Mouse (Mus musculus): ENCODE results near the gene Vangl1. TPM values are rescaled to one million over a fixed set of nuclear protein-coding genes. Genes with fewer than 3 reads are reported as not detected.

Vangl1 gene
- 4.6 and 6.6 TPM in 2 replicates for total RNA-seq (2017)

DNA sequence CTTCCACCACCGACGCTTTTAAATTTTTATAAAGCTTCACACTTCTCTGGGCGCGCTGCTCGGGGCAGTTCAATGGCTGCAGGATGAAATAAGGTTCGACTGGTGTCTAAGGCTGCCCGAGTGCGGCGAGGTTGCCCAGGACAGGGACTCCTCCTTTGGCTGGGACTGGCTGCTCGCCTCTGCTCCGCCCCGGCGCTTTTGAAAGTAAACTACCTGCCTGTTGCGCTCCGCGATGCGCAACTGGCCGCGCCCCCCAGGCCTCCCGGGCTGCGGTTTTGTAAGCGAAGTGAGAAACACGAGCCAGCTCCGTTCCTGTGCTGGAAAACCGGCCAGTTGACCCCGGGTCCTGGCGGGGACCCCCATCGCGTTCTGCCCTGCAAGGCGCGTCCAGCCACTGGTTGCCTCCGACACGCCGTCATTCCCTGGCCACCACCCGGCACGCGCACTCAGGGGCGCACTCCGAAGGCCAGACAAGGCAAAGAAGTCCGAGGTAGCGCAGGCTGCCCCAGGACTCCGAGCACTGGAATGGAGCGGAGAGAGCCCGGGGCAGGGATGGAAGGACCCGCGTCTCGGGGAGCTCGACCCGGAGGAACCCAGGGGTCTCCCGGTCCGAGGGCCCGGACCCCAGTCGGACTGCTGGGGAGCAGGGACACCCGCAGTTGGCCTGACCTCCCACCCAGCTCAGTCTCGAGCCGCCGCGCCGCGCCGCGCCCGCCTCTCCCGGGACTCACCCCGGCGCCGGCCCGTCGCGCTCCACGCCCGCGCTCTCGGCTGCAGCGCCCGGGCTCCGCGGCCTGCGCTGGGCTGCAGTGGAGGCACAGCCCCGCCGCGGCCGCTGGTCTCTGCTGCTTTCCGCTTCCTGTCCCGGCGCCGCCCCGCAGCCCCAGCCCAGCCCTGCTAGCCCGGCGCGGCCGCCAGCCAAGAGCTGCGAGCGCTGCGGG is at the start of gene Vangl1:
TSS of gene Vangl1 (minus strand) at position 913 of the 941 bp plus-strand sequence.
- ATAC-seq (replicated peaks in 1 of 2; ENCODE audit: insufficient read depth in 1 of 2, low FRiP score in 2 of 2, low TSS enrichment in 1 of 2, low read depth in 1 of 2, poor library complexity in 2 of 2, severe bottlenecking in 2 of 2) = peak; percentile 57 to 61; a peak in 3 of 4 replicates

DNA sequence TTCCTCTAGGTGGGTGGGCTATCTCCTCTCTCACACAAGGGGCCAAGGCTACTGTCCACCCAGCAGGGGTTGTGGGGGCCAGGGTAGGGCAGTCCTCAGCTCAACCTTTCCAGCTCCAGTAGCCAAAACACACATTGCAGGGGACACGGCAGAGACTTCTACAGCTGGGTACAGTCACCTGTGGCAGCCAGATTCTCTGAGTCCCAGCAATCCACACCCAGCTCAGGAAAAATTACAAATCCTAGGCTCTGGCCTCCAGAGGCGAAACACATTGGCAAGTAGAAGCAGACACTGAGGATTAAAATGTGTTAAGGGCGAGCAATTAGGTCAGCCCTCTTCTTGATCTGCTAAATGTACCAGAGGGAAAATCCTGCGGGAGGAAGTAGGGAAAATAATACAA is 49.1 kb upstream of the Vangl1 start:
- no peak for ATAC-seq (replicated peaks in 1 of 2; ENCODE audit: insufficient read depth in 1 of 2, low FRiP score in 2 of 2, low TSS enrichment in 1 of 2, low read depth in 1 of 2, poor library complexity in 2 of 2, severe bottlenecking in 2 of 2)

DNA sequence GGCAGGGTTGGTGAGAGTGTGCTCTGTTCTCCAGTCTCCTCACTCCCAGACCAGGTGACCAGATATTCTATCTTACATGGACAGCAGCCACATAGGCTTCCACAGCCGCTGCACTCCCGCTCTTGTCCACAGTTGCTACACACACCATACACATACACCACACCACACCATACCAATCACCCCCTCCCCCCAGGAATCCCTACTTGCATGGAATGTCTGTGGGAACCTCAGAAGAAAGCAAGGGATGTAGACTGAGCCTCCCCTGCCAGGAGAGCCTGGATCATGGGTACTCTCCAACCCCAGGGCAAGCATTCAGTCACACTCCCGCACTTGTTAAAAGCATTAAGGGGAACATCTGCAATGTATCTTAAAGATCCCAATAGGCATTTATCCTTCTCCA is 48.4 kb upstream of the Vangl1 start:
- ATAC-seq (replicated peaks in 1 of 2; ENCODE audit: insufficient read depth in 1 of 2, low FRiP score in 2 of 2, low TSS enrichment in 1 of 2, low read depth in 1 of 2, poor library complexity in 2 of 2, severe bottlenecking in 2 of 2) = 0 out of 4 replicates have a peak, but pooled peaks of 1 of the 2 experiments have one; percentile 7

DNA sequence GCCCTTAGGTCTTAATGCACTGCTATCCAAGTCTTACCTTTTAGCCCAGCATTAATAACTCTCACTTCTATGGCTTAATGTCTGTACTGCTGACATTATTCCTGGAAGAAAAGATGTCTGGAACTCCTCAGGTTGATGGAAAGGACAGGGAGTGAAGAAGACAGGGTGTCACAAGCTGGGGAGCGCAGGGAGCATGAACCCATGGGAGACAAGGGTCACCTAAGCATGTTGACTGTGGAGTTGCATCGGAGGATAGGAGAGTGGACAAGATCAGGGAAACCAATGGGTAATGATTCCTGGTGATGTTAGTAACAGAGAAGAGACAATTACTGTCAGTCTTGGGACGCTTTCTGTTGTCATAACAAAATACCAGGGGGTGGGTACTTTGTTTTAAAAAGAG is 46.4 kb upstream of the Vangl1 start:
- no peak for ATAC-seq (replicated peaks in 1 of 2; ENCODE audit: insufficient read depth in 1 of 2, low FRiP score in 2 of 2, low TSS enrichment in 1 of 2, low read depth in 1 of 2, poor library complexity in 2 of 2, severe bottlenecking in 2 of 2)

DNA sequence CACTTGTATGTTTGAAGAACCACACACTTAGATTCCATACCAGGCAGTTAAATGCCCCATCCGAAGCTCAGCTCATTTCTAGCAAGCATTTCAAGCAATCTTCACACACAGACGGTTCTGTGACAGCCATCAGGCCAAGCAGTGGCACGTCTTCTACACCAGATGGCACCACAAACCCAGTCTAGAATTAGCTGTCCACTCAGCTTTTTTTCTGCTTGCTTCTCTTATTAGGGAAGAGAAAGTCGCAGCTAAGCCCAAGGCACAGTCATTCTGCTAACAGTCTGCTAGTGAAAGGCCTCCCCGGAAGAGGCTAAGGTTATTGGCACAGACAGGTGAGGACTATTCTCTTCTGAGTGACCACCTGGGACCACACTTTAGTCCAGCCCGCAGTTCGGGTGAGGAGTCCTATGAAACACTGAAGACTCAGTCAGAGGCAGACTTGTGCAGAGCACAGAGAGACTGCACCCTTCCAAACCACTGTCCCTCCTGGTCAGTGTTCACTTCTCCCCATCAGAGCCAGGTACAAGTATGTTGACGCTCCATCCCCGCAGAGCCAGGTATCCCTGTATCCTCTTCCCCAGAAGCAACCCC is 45.0 kb upstream of the Vangl1 start:
- ATAC-seq (replicated peaks in 1 of 2; ENCODE audit: insufficient read depth in 1 of 2, low FRiP score in 2 of 2, low TSS enrichment in 1 of 2, low read depth in 1 of 2, poor library complexity in 2 of 2, severe bottlenecking in 2 of 2) = peak in 1 of 2 experiments; percentile 74; a peak in 2 of 4 replicates

DNA sequence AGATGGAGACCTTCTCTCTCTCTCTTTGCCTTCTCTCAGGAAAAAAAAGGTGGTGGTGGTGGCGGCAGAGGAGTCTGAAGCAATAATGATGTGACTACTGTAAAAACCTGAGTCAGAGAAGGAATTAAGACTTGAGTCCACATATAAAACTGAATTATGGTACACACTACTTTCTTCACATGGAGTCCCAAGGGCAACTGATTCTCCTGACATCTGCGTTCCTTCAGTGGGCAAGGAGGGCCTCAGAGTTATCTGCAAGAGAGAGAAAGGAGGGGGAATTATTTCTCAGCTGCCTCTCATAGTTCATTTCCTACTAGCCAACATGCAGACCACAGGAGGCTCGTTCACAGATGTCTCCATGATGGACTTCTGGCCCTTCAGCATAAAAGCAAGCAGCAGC is 40.1 kb upstream of the Vangl1 start:
- ATAC-seq (replicated peaks in 1 of 2; ENCODE audit: insufficient read depth in 1 of 2, low FRiP score in 2 of 2, low TSS enrichment in 1 of 2, low read depth in 1 of 2, poor library complexity in 2 of 2, severe bottlenecking in 2 of 2) = no peak

DNA sequence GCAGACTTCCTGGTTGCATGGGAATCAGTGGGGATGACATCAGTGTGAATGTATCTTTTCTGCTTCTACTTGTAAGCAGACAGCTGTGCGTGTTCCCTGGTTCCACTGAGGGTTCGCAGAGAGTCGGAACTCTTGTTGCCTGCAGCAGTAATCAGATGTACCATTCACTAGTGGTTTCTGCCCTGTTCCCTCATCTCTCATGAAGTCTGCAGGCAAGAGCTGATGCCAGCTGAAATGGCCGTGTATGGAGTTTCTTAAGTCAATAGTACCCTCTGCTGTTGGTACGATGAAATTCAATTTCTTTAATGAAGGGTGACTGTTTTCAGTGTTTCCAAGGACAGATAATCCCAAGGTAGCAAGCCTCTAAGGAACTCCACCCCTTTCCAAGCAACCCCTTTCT is 38.4 kb upstream of the Vangl1 start:
- ATAC-seq (replicated peaks in 1 of 2; ENCODE audit: insufficient read depth in 1 of 2, low FRiP score in 2 of 2, low TSS enrichment in 1 of 2, low read depth in 1 of 2, poor library complexity in 2 of 2, severe bottlenecking in 2 of 2) = peak; percentile 60 to 65; a peak in 3 of 4 replicates

DNA sequence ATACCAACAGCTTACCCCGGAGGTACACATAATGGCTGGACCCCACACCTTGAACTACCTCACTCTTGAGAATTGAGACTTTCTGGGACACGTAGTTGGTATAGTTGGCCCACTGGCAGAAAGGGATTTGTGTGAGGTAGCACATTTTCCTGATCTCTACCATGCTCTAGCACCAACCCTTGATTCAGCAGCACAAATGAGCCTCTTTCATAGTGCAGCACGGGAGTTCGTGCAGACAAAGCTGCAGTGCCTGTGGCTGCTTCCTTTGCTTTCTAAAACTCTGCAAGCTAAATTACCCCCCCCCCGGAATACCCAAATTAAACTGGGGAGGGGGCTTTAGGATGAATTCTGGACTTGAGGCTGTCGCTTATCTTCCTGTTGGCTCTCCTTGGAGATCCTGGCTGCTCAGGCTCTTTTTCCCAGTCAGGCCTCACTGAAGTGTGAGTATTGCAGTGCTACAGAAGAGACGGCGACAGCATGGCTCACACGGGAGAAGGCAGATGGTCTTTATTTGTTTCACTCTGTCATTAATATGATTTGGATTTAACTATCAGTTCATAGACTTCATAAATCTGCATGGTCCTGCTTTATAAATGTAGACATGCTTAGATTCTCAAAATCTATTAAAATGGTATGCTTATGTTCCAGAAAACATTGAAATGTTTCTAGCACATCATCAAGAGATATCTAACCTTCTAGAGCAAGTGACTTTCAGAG is 27.1 kb upstream of the Vangl1 start:
- no peak for ATAC-seq (replicated peaks in 1 of 2; ENCODE audit: insufficient read depth in 1 of 2, low FRiP score in 2 of 2, low TSS enrichment in 1 of 2, low read depth in 1 of 2, poor library complexity in 2 of 2, severe bottlenecking in 2 of 2)

DNA sequence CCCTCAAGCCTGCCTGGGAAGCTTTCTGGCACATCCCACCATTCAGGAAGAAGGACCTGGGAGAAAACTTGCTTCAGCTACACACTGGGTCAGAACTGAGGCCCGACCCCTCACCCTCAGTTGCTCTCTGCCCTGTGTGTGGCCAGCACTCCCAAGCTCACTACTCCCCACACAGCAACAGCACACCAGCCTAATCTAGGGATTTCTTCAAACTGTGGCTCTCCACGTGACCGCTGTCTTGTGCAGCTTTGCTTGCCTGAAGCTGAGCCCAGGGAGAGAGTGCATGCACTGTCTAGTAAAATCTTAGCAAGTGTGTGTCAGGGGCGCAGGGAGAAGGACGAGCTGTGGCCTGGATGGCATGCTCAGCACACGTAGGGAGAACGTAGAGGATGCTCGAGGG is 18.3 kb upstream of the Vangl1 start:
- ATAC-seq (replicated peaks in 1 of 2; ENCODE audit: insufficient read depth in 1 of 2, low FRiP score in 2 of 2, low TSS enrichment in 1 of 2, low read depth in 1 of 2, poor library complexity in 2 of 2, severe bottlenecking in 2 of 2) = no peak

DNA sequence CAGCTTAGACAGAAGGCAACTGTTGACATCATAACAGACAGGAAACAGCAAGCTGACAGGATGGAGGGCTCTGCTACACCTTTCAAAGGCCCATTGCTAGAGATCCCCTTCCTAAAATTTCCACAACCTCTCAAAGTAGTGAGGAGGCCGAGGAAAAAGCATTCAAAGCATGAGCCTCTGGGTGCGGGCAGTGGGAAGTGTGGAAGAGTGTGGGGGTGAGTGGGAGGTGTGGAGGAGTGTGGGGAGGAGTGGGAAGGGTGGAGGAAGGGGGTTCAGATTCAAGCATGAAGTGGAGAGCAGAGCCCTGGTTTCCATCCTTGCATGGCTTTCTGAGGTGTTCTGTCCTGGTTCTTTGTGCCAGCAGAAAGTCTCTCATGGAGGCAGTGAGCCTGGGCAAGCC is 13.8 kb upstream of the Vangl1 start:
- ATAC-seq (replicated peaks in 1 of 2; ENCODE audit: insufficient read depth in 1 of 2, low FRiP score in 2 of 2, low TSS enrichment in 1 of 2, low read depth in 1 of 2, poor library complexity in 2 of 2, severe bottlenecking in 2 of 2) = no peak

DNA sequence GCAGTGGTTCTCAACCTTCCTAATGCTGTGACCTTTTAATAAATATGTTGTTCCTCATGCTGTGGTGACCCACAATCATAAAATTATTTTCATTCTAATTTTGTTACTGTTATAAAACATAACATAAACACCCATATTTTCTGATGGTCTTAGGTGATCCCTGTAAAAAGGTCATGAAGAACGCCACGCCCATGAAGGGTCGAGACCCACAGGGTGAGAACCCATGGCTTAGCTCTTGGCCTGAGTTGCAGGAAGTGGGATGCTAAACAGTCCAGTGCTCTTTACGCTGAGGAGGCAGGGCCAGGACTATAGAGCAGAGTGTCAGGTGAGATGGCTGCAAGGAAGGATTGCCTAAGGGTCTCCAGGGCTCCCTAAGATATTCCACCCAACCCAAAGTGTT is 10.2 kb upstream of the Vangl1 start:
- ATAC-seq (replicated peaks in 1 of 2; ENCODE audit: insufficient read depth in 1 of 2, low FRiP score in 2 of 2, low TSS enrichment in 1 of 2, low read depth in 1 of 2, poor library complexity in 2 of 2, severe bottlenecking in 2 of 2) = no peak

DNA sequence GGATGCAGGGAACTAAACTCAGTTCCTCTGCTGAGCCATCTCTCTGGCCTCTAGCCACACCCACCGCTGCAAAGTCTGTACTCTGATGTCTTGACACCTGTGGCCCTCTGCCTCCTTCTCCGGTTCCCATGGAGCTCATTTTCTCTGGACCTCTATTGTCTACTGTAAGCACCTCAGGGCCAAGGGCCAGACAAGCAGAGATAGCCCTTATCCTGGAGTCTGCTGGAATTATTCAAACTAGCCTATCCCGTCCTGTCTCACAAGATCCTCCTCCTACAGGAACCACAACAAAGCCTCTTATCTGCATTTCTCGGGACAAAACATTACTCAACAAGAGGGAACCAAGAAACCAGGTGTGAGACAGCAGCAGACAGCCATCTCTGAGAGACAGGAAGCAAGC is 9.8 kb upstream of the Vangl1 start:
- ATAC-seq (replicated peaks in 1 of 2; ENCODE audit: insufficient read depth in 1 of 2, low FRiP score in 2 of 2, low TSS enrichment in 1 of 2, low read depth in 1 of 2, poor library complexity in 2 of 2, severe bottlenecking in 2 of 2) = no peak

DNA sequence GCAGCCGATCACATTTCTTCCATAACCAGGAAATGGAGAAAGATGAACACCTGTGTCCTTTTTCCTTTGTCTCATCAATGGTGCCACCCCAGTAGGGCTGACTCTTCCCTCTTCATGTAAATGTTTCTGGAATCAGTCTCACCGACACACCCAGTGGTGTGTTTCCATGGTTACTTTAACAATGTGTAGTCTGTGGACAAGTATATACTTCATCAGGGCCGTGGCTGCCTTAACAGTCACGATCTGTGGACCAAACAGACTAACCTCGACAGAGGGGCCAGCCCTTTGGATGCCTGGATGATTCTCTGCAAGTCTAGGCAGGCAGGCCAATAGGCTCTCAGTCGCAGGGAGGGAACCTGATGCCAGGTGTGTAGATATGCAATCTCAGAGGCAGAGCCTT is 8.4 kb upstream of the Vangl1 start:
- ATAC-seq (replicated peaks in 1 of 2; ENCODE audit: insufficient read depth in 1 of 2, low FRiP score in 2 of 2, low TSS enrichment in 1 of 2, low read depth in 1 of 2, poor library complexity in 2 of 2, severe bottlenecking in 2 of 2) = no peak

DNA sequence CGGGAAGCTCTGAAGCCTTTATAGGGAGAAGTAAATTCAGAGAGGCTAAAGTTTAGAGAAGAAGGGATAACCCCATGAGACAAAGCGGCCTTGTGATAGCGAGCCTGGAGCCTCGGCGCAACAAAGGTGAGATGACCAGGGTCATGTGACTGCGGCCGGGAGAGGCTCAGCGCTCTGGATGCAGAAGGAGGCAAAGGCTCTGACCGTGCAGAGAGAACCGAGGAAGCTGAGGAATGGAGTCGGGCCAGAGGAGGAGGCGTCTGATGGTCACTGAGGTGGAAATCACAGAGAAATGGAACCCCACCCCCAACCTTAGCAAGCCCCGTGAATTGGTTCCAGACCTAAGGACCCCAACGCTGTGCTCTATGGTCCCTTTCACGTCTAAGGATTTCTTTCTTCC is 7.8 kb upstream of the Vangl1 start:
- no peak for ATAC-seq (replicated peaks in 1 of 2; ENCODE audit: insufficient read depth in 1 of 2, low FRiP score in 2 of 2, low TSS enrichment in 1 of 2, low read depth in 1 of 2, poor library complexity in 2 of 2, severe bottlenecking in 2 of 2)

DNA sequence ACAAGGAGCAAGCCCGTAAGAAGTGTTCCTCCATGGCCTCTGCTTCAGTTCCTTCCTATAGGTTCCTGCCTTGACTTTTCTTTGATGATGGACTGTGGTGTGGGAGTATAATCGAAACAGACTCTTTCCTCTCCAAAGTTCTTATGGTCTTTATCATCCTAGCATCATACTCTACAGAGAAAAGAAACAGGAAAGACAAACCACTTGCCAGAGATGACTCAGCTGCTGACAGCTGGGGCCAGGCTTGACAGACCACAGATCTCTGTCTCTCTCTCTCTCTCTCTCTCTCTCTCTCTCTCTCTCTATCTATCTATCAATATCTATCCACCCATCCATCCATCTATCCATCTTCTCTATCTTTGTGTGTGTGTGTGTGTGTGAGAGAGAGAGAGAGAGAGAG is 6.8 kb upstream of the Vangl1 start:
- ATAC-seq (replicated peaks in 1 of 2; ENCODE audit: insufficient read depth in 1 of 2, low FRiP score in 2 of 2, low TSS enrichment in 1 of 2, low read depth in 1 of 2, poor library complexity in 2 of 2, severe bottlenecking in 2 of 2) = no peak

DNA sequence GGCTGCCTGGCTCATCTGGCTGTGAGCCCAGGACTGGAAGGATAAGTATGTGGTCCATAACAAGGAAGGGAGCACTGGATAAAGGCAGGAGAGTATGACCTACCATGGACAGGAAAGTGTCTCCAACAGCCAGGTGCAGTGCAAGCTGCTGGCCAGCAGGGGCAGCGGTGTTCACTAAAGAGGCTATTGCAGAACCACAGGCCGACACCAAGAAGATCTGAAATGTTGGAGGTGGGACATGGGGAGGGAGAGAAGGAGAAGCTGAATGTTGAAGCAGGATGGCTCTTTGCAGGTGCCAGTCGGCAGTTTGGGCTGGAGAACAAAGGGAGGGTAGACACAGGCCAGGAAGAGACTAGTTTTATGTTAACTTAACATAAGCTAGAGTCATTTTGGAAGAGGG is 6.3 kb upstream of the Vangl1 start:
- ATAC-seq (replicated peaks in 1 of 2; ENCODE audit: insufficient read depth in 1 of 2, low FRiP score in 2 of 2, low TSS enrichment in 1 of 2, low read depth in 1 of 2, poor library complexity in 2 of 2, severe bottlenecking in 2 of 2) = peak in 1 of 2 experiments; percentile 46; a peak in 1 of 4 replicates

DNA sequence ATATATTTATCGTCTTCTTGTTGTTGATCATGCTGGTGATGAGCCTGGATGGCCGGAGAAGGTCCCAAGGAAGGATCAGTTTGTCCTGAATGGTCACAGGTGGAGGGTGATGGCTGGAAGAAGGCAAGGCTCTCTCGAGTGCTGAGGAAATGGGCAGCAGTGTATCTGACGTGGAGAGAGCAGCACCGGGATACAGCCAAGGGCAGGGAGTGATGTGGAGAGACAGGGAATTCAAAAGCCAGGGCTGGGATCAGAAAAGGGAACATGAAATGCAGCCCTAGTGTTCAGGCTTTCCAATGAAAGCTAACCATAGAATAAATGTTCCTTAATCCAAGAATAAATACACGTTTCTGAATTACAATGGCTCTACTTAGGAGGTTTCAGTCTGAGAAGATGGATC is 4.4 kb upstream of the Vangl1 start:
- ATAC-seq (replicated peaks in 1 of 2; ENCODE audit: insufficient read depth in 1 of 2, low FRiP score in 2 of 2, low TSS enrichment in 1 of 2, low read depth in 1 of 2, poor library complexity in 2 of 2, severe bottlenecking in 2 of 2) = no peak

DNA sequence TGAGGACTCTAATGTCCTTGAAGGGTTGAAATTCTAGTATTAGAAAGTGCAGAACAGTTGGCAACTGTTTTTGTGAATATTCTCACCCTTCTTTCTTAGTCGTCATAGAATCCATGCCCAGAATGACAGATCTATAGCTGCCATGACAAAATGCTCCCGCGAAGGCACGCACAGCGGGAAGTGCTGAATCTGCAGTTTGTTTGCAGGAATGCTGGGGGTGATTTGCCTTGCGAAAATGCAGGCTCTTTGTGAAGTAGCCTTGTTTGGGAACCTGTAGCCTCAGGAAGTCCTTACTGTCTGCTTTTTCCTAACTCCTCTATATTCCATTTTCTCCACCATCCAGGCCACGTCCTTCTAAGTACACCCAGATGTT is 951 bp upstream of the Vangl1 start:
- ATAC-seq (replicated peaks in 1 of 2; ENCODE audit: insufficient read depth in 1 of 2, low FRiP score in 2 of 2, low TSS enrichment in 1 of 2, low read depth in 1 of 2, poor library complexity in 2 of 2, severe bottlenecking in 2 of 2) = no peak

Data from hematopoietic stem cell, adult 5-6 weeks (primary cell).